Mouse (Mus musculus): ENCODE measurements at regions not wholly inside any gene's neighbourhood (a gene's known extent, or its start where the extent isn't known, plus 50 kb on each side); places are given as distances from the start of the nearest gene placed in this dataset.

DNA sequence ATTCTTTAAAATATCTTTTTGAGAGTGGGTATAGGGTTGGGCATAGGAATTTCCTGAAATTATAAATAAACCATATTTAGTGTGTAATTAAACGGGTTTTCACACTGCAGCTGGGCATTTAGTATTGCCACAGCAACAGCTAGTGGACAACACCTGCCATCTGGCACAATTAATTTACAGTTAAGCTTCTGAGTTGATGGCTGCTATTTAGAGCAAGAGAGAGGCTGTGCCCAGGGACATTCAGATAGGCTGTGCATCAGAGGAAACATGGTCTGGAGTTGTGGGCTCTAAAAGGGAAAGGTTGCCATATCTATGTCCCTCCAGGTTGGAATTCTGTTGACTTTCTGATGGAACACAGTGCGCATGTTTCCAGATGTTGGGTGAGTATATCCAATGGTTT is 227.1 kb downstream of the Pth2r start:
- no peak for DNase-seq

DNA sequence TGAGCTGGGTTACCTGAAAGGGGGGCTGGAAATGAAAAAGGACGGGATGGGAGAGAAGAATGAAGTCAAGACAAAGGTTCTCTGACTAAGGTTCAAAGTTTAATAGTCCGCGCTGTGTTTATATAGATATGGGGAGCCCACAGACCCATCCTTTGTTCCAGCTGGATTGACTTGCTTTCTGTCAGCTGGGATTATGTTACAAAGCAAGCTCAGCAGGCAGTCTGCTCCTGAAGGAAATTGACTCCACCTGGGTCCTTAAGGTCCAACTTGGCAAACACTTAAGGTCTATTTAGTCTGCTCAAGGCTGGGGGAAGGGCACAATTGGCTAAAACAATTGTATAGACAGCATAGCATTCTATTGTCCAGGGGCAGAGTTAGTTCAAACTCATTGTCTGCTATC is 253.8 kb downstream of the Pth2r start:
- peak in 1 of 2 experiments; percentile 35 for DNase-seq

GRCm38 (mm10) chr1:65538509-65538908 is 256.7 kb downstream of the Pth2r start:
- no peak for DNase-seq

GRCm38 (mm10) chr1:65544219-65544864 is 262.5 kb downstream of the Pth2r start:
- DNase-seq, result no peak

DNA sequence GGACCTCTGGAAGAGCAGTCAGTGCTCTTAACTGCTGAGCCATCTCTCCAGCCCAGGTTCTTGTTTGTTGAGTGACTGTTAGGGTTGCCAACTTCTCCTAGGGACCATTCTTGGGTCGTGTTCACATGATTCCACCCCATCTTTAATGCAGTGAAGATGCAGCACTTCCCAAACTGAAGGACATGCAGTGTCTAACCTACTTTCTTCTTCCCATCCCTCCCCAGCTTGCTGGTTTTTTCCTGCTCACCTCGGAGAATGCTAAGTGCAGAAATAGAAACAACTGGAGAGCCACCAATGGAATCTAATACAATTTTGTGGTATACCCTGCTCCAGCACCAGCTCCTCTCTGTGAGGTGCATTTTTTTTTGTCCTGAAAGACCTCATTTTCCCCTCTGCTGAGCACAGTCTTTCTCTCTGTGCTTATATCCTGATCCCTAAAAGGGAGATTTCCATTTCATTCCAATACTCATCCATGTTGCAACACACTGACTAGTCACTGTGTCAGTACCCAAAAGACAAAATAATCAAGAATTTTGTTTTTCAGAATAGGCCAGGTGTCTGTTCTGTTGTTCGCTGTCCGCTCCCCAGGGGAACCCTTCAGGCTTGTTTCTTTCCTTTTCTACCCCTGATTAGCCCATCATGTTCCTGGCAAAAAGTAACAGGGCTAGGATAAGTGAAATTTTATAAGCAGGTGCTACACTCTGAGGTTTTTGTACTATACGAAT is 263.6 kb downstream of the Pth2r start:
- DNase-seq, result peak; percentile 64 to 68

- DNase-seq, result peak; percentile 90 to 93
These were observed 267.0 kb downstream of the Pth2r start for GRCm38 (mm10) chr1:65548830-65549229.

DNA sequence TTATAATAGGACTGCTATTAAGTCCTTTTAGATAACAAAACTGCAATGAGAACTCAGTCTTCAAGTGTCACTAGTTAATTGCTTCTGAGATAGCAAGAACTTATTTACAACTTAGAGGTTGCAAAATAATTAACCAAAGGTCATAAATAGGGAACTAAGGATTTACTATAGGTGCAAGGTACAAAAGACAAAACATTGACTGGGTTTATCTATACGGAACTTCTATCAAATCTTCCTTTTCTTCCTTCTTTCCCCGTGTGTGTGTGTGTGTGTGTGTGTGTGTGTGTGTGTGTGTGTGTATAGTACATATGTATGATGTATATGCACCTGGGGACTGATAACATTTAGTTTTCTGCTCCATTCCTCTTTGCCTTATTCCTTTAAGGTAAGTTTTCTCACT is 305.5 kb downstream of the Pth2r start:
- DNase-seq, result no peak

DNA sequence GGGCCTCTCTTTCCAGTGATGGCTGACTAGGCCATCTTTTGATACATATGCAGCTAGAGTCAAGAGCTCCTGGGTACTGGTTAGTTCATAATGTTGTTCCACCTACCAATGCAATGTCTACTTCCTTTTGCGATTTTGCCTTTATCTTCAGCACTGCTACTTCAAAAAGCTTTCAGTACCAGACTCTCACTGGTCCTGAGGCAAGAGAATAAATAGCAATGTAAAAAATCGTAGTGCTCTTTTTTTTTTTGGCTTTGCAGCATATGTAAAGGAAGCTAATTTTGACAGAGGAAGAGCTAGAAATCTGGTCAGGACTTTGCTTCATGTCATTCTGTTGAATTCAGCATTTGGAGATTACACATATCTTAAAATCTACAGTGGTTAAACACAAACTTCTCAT is 291.0 kb upstream of the Crygf start:
- no peak for DNase-seq

DNA sequence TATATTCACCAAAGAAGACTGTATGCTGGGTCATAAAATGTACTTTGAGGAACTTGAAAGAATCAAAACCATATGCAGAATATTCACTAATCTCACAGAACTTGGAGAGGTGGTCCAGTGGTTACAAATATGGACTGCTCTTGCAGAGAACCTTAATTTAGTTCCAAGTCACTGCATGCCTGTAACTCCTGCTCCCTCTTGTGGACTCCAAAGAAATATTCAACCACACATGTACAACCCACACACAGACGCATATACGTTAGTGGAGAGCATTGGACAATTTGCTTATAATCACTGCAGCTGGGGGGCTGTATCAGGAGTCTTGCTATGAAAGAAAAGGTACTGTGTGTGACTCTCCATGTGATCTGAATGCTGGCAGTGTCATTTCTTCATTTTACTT is 271.9 kb upstream of the Crygf start:
- no peak for DNase-seq

DNA sequence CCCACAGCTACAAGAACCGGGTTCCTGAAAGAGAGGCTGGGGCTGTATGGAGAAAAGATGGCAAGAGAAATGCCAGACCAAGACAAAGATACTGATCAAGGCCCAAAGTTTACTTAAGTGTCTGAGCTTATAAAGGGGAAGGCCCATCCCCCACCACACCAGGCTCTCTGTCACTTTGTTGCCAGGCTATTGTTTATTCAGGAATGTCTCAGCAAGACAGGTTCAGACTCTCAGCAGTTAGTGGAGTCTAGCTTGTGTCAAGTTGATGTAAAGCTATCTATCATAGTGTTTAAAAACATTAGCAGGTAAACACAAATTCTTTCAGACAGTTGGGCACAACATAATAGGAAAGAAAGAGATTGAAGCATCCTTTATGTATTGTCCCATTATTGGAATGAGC is 244.4 kb upstream of the Crygf start:
- DNase-seq, result no peak

DNA sequence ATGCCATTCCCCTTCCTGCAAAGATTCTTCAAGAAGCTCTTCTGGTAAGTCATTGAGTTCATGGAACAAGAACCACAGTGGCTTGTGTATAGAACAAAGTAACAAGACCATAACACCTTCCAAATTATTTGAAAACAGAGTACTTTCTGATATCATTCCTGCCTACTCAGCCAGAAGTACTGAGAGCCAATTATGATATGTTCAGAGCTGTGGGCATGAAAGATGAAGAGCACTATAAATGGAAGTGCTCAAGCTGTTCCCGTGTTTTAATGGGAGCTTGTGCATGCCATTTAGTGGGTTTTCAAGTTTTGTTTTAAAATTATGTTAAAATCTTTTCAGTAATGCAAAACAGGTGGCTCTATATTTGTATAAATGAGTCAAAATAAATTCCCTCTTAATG is 239.0 kb upstream of the Crygf start:
- no peak for DNase-seq

DNA sequence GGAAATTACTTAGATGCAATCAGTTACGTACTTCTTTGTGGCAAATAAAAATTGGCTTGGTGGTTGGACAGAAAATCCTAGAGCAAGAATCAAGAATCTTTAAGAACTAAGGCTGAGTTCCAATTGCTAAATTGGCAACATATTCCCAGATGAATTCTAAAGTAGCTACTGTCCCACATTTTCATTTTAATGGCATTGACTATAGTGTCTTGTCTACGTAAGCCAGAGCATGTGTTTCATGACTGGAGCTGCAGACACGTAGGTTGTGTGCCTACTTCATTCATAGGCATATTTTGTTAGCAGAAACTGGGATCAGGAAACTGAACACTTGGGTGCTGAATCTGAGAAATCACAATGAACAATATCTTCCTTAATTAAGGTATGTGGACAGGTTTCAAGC is 196.1 kb upstream of the Crygf start:
- DNase-seq, result no peak

DNA sequence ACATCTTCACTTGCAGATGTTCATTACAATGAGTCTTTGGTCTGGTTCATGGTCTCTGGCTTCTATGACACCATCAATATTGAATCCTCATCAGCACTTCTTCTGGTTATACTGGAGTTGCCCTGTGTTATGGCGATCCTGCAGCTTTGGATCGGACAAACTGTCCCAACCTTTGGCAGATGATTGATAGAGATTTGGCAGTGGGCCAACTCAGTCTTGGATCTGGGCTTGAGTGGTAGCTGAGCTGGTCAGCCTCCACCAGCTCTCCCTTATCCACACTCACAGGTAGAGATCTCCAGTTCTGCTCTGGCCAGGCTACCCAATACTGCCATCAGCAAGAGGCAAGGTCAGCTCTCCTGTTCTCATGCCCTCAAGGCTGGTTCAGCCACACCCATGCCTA is 168.4 kb upstream of the Crygf start:
- no peak for DNase-seq

DNA sequence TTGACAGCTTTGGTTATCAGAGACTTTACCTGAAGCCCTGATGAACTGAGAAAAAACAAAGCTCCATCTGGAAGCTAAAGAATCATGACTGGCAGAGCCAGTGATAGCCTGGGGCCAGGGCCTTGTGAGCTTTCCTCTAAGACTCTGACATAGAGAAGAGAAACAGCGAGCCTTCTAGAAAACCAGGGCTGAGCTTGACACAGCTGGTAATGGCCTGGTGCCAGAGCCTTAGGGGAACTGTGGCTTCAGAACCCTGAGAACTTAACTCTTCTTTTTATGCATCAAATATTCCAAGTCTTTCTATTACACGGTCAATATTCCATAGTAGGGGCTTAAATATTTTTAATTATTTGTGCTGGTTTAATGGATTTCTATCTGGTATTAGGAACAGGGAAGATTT is 165.2 kb upstream of the Crygf start:
- DNase-seq, result no peak

GRCm38 (mm10) chr1:65800244-65800643 is 126.1 kb upstream of the Crygf start:
- DNase-seq, result no peak

DNA sequence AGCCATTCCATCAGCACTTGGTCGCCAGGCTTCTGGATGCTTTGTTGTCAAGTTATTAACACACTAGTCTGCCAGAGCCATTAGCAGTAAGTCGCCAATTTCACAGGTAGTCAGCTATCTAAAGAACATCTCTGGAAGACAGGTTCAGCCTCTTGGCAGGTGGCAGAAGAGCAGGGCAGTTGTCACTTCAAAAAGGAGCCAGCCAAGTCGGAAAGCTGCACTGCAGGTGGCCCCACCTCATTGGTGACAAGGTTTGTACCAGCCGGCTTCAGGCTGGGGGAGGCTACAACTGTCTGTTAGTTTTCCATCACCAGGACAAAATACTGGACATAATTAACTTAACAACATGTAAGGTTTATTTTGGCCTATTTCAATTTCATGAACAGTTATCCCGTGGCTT is 105.5 kb upstream of the Crygf start:
- peak; percentile 65 to 79 for DNase-seq

DNA sequence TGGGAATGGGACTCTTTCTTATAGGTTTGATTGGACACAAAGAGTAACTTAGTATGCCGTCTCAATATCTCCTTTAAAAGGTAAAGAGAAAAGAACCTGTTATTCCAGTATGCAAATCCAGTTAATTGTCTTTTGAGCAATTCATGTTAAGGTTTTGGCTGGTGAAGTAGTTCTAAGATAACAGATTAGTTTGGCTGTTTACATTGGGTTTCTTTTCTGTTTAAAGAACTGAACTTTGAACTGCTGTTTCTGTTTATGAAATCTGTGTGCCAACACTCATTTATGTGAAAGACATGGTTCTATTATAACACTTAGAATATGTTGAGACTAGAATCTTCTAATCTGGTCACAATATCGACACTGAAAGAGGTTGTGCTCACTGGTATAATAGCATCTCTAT is 85.2 kb upstream of the Crygf start:
- DNase-seq, result no peak

DNA sequence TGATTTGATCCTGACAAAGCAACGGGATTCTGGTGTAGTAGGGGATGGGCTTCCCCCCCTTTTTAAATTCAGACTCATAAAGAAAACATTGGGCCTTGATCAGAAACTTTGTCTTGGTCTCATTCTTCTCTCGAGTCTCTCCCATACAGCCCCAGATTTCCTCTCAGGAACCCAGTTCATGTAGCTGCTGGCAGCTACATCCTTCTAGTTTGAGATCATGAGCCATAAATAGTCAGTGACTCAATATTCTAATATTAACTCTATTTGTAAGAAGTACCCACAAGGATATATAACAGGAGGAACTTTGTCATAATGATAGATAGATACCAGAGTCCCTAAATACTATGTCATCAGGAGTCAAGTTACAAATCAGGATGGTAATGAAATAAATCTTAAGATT is 79.3 kb upstream of the Crygf start:
- no peak for DNase-seq

GRCm38 (mm10) chr1:65873691-65874090 is 52.6 kb upstream of the Crygf start:
- peak; percentile 5 to 9 for DNase-seq
